Mouse (Mus musculus): ENCODE results near the gene Eif4e1b. TPM values are rescaled to one million over a fixed set of nuclear protein-coding genes. Genes with fewer than 3 reads are reported as not detected.

Gene Eif4e1b
- polyA plus RNA-seq, 1 experiment from 2014 or later: not detected

GRCm38 (mm10) chr13:54837061-54837460 lies 53.3 kb downstream of the Eif4e1b start:
- Histone ChIP-seq H3K9me3 (ENCODE audit: low read length) (peaks cover 3% of the 10 kb centered on the region; the same call in 1 of the 2 replicates), H3K36me3 (ENCODE audit: insufficient read depth, low read length) (no peaks in the 10 kb centered on the region), H3K4me1 (ENCODE audit: insufficient read depth, low read length) (peaks cover 7% of the 10 kb centered on the region; the same call in 1 of the 2 replicates), H3K27ac (ENCODE audit: low read length) (no peak overlapping the region), H3K4me3 (ENCODE audit: low read length) (no peak overlapping the region), H3K4me2 (replicated peaks; ENCODE audit: low read depth, low read length) (no peak overlapping the region), H3K9ac (replicated peaks; ENCODE audit: low read length) (no peak overlapping the region), H3K27me3 (ENCODE audit: insufficient read depth, low read length) (no peaks in the 10 kb centered on the region)
- 68% methylated on average over 5 of the region's 5 CpGs for WGBS
- no peak for ATAC-seq (ENCODE audit: low FRiP score, low TSS enrichment)

- 3% methylated on average over 9 of the region's 9 CpGs for WGBS
- ATAC-seq (ENCODE audit: low FRiP score, low TSS enrichment): 0 out of 2 replicates have a peak, but pooled peaks have one; percentile 27
- Histone ChIP-seq H3K4me3 (ENCODE audit: low read length) (no peak overlapping the region), H3K9ac (replicated peaks; ENCODE audit: low read length) (no peak overlapping the region), H3K4me1 (ENCODE audit: insufficient read depth, low read length) (peaks cover 7% of the 10 kb centered on the region; the same call in 1 of the 2 replicates), H3K27ac (ENCODE audit: low read length) (no peak overlapping the region), H3K4me2 (replicated peaks; ENCODE audit: low read depth, low read length) (peak overlapping the region; percentile 19), H3K27me3 (ENCODE audit: insufficient read depth, low read length) (no peaks in the 10 kb centered on the region), H3K36me3 (ENCODE audit: insufficient read depth, low read length) (no peaks in the 10 kb centered on the region), H3K9me3 (ENCODE audit: low read length) (peaks cover 5% of the 10 kb centered on the region; the same call in 1 of the 2 replicates)
These were observed 53.7 kb downstream of the Eif4e1b start for GRCm38 (mm10) chr13:54837471-54837889.

Other genes starting within 250 kb of the Eif4e1b start
- gene 4833439L19Rik, start 218.6 kb upstream of the Eif4e1b start, polyA plus RNA-seq (2015; fragmentation: Nextera tagmentation; extraction: Ambion mirVana): 202 and 205 TPM in 2 replicates
- 31.8 and 37.8 TPM in 2 replicates for gene Arl10, start 209.0 kb upstream of the Eif4e1b start, polyA plus RNA-seq (2015; fragmentation: Nextera tagmentation; extraction: Ambion mirVana)
- gene Nop16, start 193.9 kb upstream of the Eif4e1b start, polyA plus RNA-seq (2015; fragmentation: Nextera tagmentation; extraction: Ambion mirVana): 97.6 and 106 TPM in 2 replicates
- 203 and 208 TPM in 2 replicates for gene Higd2a, start 193.8 kb upstream of the Eif4e1b start, polyA plus RNA-seq (2015; fragmentation: Nextera tagmentation; extraction: Ambion mirVana)
- gene Cltb, start 172.7 kb upstream of the Eif4e1b start, polyA plus RNA-seq (2015; fragmentation: Nextera tagmentation; extraction: Ambion mirVana): 45.2 and 47.1 TPM in 2 replicates
- 76.0 and 83.6 TPM in 2 replicates for gene Faf2, start 162.2 kb upstream of the Eif4e1b start, polyA plus RNA-seq (2015; fragmentation: Nextera tagmentation; extraction: Ambion mirVana)
- 71.3 and 77.5 TPM in 2 replicates for gene Rnf44, start 90.1 kb upstream of the Eif4e1b start, polyA plus RNA-seq (2015; fragmentation: Nextera tagmentation; extraction: Ambion mirVana)
- 8.6 TPM in 2 replicates for gene Cdhr2, start 82.5 kb upstream of the Eif4e1b start, polyA plus RNA-seq (2015; fragmentation: Nextera tagmentation; extraction: Ambion mirVana)
- 0.06 and 0.09 TPM in 2 replicates for gene Gprin1, start 34.1 kb upstream of the Eif4e1b start, polyA plus RNA-seq (2015; fragmentation: Nextera tagmentation; extraction: Ambion mirVana)
- not detected in 2 replicates for gene Sncb, start 17.4 kb upstream of the Eif4e1b start, polyA plus RNA-seq (2015; fragmentation: Nextera tagmentation; extraction: Ambion mirVana)
- 12.6 and 14.3 TPM in 2 replicates for gene Tspan17, start 5.4 kb downstream of the Eif4e1b start, polyA plus RNA-seq (2015; fragmentation: Nextera tagmentation; extraction: Ambion mirVana)
- gene Unc5a, start 165.4 kb downstream of the Eif4e1b start, polyA plus RNA-seq (2015; fragmentation: Nextera tagmentation; extraction: Ambion mirVana): 2.6 and 2.7 TPM in 2 replicates
- 1.0 and 1.1 TPM in 2 replicates for gene Hk3, start 237.4 kb downstream of the Eif4e1b start, polyA plus RNA-seq (2015; fragmentation: Nextera tagmentation; extraction: Ambion mirVana)

Data from kidney, embryonic 16.5 days (tissue).